Mouse (Mus musculus) forebrain, embryonic 11.5 days (tissue): ENCODE measurements at regions not wholly inside any gene's neighbourhood (a gene's known extent, or its start where the extent isn't known, plus 50 kb on each side); places are given as distances from the start of the nearest gene placed in this dataset.

Experiments
- ATAC-seq: fragments of 200-750 bp; cut with Nextera tagmentation; replicated peaks from 2 replicates; pipeline ENCODE4 v1.8.0; 2017; ENCODE audit warnings: moderate TSS enrichment; ENCODE audit not compliant: low FRiP score
- DNase-seq: peaks from one replicate; pipeline ENCODE4 v3.0.0-alpha.2; 2017; ENCODE audit warnings: low spot score
- H3K27ac ChIP-seq: fragments of 300-500 bp; sonication (generic); 2 replicates; pipeline ENCODE4 v1.5.1; 2014; ENCODE audit warnings: low read depth, low read length
- H3K27me3 ChIP-seq: fragments of 300-500 bp; sonication (generic); 2 replicates; pipeline ENCODE4 v1.6.1; 2014; ENCODE audit warnings: mild to moderate bottlenecking, low read length, mixed read lengths; ENCODE audit not compliant: control insufficient read depth, insufficient read depth
- H3K36me3 ChIP-seq: fragments of 300-500 bp; sonication (generic); 2 replicates; pipeline ENCODE4 v1.6.1; 2014; ENCODE audit warnings: mild to moderate bottlenecking, low read length, moderate library complexity, mixed read lengths; ENCODE audit not compliant: control insufficient read depth, insufficient read depth
- H3K4me1 ChIP-seq: fragments of 300-500 bp; sonication (generic); replicated peaks from 2 replicates; pipeline ENCODE4 v1.6.1; 2014; ENCODE audit warnings: low read length, mixed read lengths; ENCODE audit not compliant: control insufficient read depth, insufficient read depth
- H3K4me2 ChIP-seq: fragments of 300-500 bp; sonication (generic); 2 replicates; pipeline ENCODE4 v1.6.1; 2014; ENCODE audit warnings: low read depth, mild to moderate bottlenecking, low read length, moderate library complexity, mixed read lengths; ENCODE audit not compliant: severe bottlenecking
- H3K4me3 ChIP-seq: fragments of 300-500 bp; sonication (generic); 2 replicates; pipeline ENCODE4 v1.5.1; 2014; ENCODE audit warnings: low read depth, low read length
- H3K9ac ChIP-seq: fragments of 300-500 bp; sonication (generic); 2 replicates; pipeline ENCODE4 v1.6.1; 2014; ENCODE audit warnings: low read length
- H3K9me3 ChIP-seq: fragments of 300-500 bp; sonication (generic); 2 replicates; pipeline ENCODE4 v1.6.1; 2016; ENCODE audit warnings: low read length, mixed read lengths; ENCODE audit not compliant: control insufficient read depth
- WGBS: fragments of 180-500 bp; shearing (Covaris S2); extraction: QIAGEN DNeasy Blood & Tissue Kit; methylation state at CpG from one replicate; pipeline ENCODE4 v1.1.7; 2014; 5-methylcytosine and 5-hydroxymethylcytosine counted together

DNA sequence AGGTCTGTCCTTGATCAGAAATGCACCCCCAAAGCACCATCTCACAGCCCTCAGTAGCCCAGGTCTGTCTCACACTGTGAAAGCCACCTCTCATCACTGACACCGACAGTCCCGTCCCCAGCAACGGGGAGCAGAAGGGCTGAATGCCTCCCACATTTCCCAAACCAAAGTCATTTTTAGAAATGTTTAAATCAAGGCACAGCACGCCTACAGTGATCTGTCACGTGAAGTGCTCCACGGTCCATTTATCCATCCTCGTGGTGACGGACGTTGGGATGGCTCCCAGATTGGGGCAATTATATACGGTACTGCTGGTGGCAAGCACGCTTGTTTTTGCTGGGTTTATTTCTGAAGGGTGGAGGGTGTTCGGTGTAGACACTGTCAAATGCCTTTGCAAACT, 168.7 kb downstream of the Tshz3 start:
- Histone ChIP-seq H3K4me2 (no peak overlapping the region), H3K27me3 (no peaks in the 10 kb centered on the region), H3K9me3 (no peaks in the 10 kb centered on the region), H3K36me3 (no peaks in the 10 kb centered on the region), H3K4me3 (no peak overlapping the region), H3K27ac (no peak overlapping the region), H3K9ac (no peak overlapping the region), H3K4me1 (no peaks in the 10 kb centered on the region)
- DNase-seq, result no peak
- WGBS, result 88% methylated on average over 12 of the region's 12 CpGs
- ATAC-seq, result no peak

DNA sequence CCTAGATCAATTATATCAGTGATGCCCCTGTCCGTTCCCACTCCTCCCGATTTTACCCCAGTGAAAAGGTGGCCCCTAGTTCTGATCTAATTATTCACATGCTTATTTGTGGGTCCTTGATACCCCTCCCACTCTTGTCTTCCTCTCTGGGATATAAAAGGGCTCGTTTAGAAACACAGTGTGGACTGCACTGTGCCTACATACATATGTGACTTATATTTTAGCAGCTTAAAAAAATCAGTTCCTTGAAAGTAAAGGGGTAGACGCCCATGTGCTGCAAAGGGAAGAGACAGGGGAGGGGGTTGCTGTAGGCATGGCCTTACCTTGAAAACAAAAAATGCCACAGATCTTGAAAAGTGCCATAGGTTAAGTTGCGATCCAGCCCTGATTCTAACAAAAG, 176.1 kb downstream of the Tshz3 start:
- no peak overlapping the region for H3K27ac ChIP-seq
- no peak for DNase-seq
- 0 out of 2 replicates have a peak, but pooled peaks cover 2% of the 10 kb centered on the region for H3K4me1 ChIP-seq
- H3K36me3 ChIP-seq, result no peaks in the 10 kb centered on the region
- H3K4me2 ChIP-seq, result no peak overlapping the region
- H3K27me3 ChIP-seq, result no peaks in the 10 kb centered on the region
- WGBS, result 72% methylated on average over 5 of the region's 5 CpGs
- no peak overlapping the region for H3K9ac ChIP-seq
- H3K4me3 ChIP-seq, result no peak overlapping the region
- H3K9me3 ChIP-seq, result no peaks in the 10 kb centered on the region
- no peak for ATAC-seq

DNA sequence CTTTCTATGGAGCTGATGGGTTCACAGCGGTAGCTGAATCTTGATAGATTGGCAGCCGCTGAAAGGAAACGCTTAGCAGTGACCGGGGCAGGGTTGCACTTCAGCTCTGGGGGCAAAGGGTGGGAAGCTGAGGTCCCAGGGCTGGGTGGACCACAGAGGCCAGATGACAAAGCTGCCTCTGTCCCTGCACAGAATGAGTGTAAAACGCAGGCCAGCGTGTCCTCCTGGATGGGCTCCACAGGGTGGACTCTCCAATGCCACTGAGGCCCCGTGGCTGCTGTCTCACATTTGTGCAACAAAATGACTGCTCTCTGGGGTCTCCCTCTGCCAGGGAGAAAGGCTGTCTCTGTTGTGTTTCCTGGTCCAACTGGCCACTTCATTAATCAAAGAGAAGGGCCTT, 179.8 kb downstream of the Tshz3 start:
- Histone ChIP-seq H3K27me3 (no peaks in the 10 kb centered on the region), H3K4me2 (no peak overlapping the region), H3K9ac (no peak overlapping the region), H3K4me1 (0 out of 2 replicates have a peak, but pooled peaks cover 2% of the 10 kb centered on the region), H3K4me3 (no peak overlapping the region), H3K27ac (no peak overlapping the region), H3K36me3 (no peaks in the 10 kb centered on the region), H3K9me3 (no peaks in the 10 kb centered on the region)
- 23% methylated on average over 7 of the region's 7 CpGs for WGBS
- no peak for DNase-seq
- no peak for ATAC-seq

DNA sequence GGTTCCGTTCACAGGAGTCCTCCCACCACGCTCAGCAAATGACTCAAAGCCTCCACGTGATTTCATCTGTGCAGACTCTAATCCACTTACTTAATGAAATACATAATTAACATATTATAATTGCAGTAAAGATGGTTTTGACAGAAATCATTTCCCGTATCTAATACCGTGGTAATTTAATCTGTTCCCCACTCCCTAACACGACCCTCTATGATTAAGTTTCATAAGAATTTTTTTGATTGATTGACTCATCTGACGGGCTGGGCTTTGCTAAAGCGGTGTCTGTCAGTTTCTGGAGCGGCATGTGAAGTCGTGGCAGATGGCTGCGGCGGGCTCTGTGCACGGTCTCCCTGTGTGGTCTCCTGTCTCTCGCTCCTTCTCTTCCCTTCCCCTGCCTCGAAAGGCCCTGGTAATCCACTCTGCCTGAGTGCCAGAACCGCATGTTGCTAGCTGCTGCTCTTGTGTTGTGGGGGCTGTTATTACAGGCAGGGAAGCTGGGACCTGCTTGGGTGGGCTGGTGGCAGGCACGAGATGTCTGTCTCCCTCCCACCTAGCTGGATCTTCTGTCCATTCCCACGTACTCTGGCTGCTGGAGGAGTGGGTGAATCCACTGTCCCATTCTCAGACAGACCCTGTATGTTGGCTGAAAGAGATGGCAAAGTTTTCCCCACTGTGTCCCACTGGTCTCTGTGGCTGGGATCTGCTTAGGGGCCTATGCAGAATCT, 195.0 kb downstream of the Tshz3 start:
- H3K4me2 ChIP-seq, result no peak overlapping the region
- no peaks in the 10 kb centered on the region for H3K36me3 ChIP-seq
- no peaks in the 10 kb centered on the region for H3K27me3 ChIP-seq
- H3K9me3 ChIP-seq, result no peaks in the 10 kb centered on the region
- WGBS, result 61% methylated on average over 18 of the region's 18 CpGs
- DNase-seq (peak; percentile 69), ATAC-seq (peak; percentile 49; the same call in 1 of the 2 replicates)
- H3K27ac ChIP-seq, result no peak overlapping the region
- no peak overlapping the region for H3K4me3 ChIP-seq
- no peaks in the 10 kb centered on the region for H3K4me1 ChIP-seq
- no peak overlapping the region for H3K9ac ChIP-seq

DNA sequence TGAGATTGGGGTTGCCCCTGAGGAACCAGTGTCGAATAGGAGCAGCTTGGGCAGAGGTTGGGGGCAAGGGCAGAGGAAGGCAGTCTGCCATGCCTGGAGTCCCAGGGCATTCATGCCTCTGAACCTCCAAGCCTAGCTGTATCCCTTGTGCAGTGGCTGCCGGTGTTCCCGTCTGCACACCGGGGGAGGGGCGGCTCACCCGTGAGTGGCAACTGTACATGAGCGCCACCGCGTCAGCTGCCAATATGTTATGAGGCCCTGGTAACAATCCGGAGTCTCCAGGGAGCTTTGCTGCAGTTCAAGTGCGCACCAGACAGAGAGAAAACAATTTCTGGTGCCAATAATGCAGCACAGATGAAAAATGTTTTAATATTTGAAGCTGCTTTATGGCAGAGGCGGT, 198.4 kb downstream of the Tshz3 start:
- H3K4me1 ChIP-seq, result no peaks in the 10 kb centered on the region
- 80% methylated on average over 12 of the region's 12 CpGs for WGBS
- H3K27ac ChIP-seq, result no peak overlapping the region
- H3K27me3 ChIP-seq, result no peaks in the 10 kb centered on the region
- ATAC-seq, result no peak
- H3K4me2 ChIP-seq, result no peak overlapping the region
- no peaks in the 10 kb centered on the region for H3K36me3 ChIP-seq
- no peaks in the 10 kb centered on the region for H3K9me3 ChIP-seq
- H3K4me3 ChIP-seq, result no peak overlapping the region
- no peak overlapping the region for H3K9ac ChIP-seq
- no peak for DNase-seq

DNA sequence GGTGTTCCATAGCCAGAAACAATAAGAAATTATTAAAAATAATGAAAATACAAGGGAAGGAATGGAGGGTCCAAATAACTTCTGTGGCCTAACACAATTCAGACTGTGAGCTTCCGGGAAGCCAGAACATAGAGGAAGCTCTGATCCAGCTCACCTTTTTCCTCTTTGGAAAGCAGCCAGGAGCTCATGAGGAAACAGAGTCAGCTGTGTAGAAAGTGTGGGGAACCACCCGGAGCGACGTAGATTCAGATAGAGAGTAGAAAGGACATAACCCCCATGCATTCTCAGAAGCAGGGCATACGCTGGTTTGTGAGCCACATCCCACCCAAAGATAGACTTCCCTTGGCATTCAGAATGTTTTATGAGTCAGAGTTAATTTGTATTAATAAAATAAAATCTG, 203.6 kb downstream of the Tshz3 start:
- Histone ChIP-seq H3K9ac (no peak overlapping the region), H3K4me1 (no peaks in the 10 kb centered on the region), H3K4me2 (no peak overlapping the region), H3K4me3 (no peak overlapping the region), H3K27me3 (no peaks in the 10 kb centered on the region), H3K9me3 (no peaks in the 10 kb centered on the region), H3K27ac (no peak overlapping the region), H3K36me3 (no peaks in the 10 kb centered on the region)
- WGBS, result 91% methylated on average over 5 of the region's 5 CpGs
- DNase-seq (no peak), ATAC-seq (no peak)

DNA sequence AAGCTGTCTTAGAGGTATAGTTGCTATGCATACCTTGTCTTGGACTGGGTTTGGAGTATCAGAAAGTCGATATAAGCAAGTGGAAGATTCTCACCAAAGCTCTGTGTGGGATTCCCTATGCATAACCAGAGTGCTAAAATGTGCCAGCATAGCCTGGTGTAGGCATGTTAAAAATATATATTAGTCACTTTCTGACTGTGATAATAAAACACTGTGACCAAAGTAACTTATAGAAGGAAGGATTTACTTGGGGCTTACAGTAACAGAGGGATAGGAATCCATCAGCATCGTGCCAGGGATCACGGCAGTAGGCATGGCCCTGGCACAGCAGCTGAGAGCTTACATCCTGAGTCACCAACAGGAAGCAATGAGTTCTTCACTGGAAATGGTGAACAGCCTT, 215.4 kb downstream of the Tshz3 start:
- Histone ChIP-seq H3K36me3 (no peaks in the 10 kb centered on the region), H3K4me2 (no peak overlapping the region), H3K4me3 (no peak overlapping the region), H3K4me1 (no peaks in the 10 kb centered on the region), H3K27me3 (no peaks in the 10 kb centered on the region), H3K9ac (no peak overlapping the region), H3K27ac (no peak overlapping the region), H3K9me3 (no peaks in the 10 kb centered on the region)
- ATAC-seq (no peak), DNase-seq (no peak)
- 93% methylated on average over 3 of the region's 3 CpGs for WGBS

DNA sequence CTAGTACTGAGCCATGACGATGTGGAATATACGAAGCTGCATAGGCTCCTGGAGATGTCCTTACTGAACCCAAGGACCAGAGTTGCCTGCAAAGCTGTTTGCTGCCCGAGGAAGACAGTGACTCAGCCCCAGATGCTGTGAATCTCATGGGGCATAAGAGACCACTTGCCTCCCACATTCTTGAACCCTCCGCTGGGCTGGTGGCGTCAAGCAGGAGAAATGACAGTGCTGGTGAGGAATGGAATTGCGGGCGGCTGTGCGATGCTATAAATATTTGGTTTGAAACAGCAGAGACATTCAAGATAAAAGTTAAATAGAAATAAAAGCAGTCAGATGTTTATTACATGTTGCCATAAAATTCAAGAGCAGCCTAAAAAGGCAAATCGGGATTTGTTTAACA, 216.3 kb downstream of the Tshz3 start:
- H3K27ac ChIP-seq, result no peak overlapping the region
- H3K9me3 ChIP-seq, result no peaks in the 10 kb centered on the region
- 90% methylated on average over 9 of the region's 9 CpGs for WGBS
- H3K9ac ChIP-seq, result no peak overlapping the region
- no peaks in the 10 kb centered on the region for H3K4me1 ChIP-seq
- no peaks in the 10 kb centered on the region for H3K36me3 ChIP-seq
- H3K27me3 ChIP-seq, result no peaks in the 10 kb centered on the region
- ATAC-seq (no peak), DNase-seq (no peak)
- H3K4me2 ChIP-seq, result no peak overlapping the region
- H3K4me3 ChIP-seq, result no peak overlapping the region

DNA sequence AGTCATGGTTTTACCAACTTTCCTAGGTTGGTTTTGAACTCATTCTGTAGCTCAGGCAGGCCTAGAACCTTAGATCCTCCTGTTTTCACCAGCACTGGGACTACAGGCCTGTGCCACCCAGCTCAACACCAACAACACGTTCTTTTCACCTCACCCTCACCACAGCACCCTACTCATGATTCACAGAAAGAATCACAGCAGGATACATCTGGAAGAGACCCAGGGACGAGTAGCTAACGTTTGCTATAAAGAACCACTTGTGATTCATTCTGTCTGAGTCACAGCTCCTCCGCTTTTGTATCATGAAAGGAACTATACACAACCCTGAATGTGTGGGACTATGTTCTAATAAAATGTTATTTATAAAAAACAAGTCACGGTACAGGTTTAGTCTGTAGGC, 217.3 kb downstream of the Tshz3 start:
- 84% methylated on average over 5 of the region's 5 CpGs for WGBS
- H3K4me3 ChIP-seq, result no peak overlapping the region
- H3K9me3 ChIP-seq, result no peaks in the 10 kb centered on the region
- no peaks in the 10 kb centered on the region for H3K27me3 ChIP-seq
- DNase-seq (no peak), ATAC-seq (no peak)
- no peaks in the 10 kb centered on the region for H3K4me1 ChIP-seq
- no peak overlapping the region for H3K4me2 ChIP-seq
- no peak overlapping the region for H3K27ac ChIP-seq
- no peaks in the 10 kb centered on the region for H3K36me3 ChIP-seq
- H3K9ac ChIP-seq, result no peak overlapping the region
